Comparison of ENCODE assay signal across 21 mouse cellular contexts in the genomic region with DNA sequence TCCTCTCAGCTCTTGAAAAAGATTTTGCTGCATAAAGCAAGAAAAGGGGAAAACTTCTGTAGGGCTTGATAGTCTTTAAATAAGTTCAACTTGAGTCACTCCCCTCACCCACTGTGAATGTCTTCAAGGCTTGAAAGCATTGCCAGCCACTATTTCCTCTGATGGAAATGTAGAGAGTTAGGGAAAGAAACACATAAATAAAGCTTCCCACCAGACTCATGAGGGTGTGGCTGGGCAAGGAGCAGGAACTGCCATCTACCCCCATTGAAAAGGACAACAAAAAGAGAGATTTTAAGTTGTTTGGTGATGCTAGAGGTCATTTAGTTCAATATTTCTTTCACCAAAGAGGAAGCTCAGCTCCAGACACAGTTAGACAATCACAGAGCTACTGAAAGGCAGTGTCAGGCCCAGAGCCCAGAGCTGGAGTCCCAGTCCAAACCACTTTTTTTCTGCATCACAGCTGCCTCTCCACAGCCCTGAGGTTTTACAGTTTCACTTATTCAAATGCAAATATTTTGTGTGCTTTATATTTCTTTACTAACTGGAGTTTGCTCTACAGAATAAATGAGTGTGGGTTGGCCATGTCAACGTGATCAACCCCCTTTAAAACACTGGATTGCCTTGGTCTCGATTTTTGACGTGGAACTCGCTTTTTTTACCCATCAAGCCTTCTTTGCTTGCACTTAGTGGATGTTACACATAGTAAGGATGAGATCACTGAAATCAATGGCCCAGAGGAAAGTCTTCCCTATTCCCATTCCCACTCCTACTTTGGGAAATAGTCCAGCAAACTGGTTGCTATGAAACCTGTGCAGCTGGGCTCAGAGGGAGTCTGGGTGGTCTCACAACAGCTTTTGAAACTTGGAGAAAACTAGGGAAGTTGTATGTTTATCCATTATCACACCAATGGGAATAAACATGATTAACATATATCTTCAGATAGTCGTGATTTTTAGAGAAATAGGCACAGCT. TPM values are rescaled to one million over a fixed set of nuclear protein-coding genes. Genes with fewer than 3 reads are reported as not detected.
A peak's percentile ranks its signal among the peaks of the same experiment; 100 is the strongest.
DNase-seq lines count a peak whose midpoint lies in the region; ATAC-seq and TF ChIP-seq lines count a peak whose summit lies in the region.
"Had no signal": no experiment of that assay in that cellular context is flagged by ENCODE, and none has a peak within 500 bp of the region (broad histone marks: within the 10 kb centered on the region; RNA-seq: fewer than 3 reads in every experiment).

No protein-coding gene starts in this region.

- H3K4me1 ChIP-seq in midbrain, embryonic 16.5 days (ENCODE audit: control insufficient read depth, insufficient read depth, low read length): no peaks in the 10 kb centered on the region
- no peaks in the 10 kb centered on the region for H3K4me1 ChIP-seq in midbrain, embryonic 13.5 days (replicated peaks)
- no peaks in the 10 kb centered on the region for H3K4me1 ChIP-seq in neural tube, embryonic 15.5 days
- H3K4me1 ChIP-seq: heart, embryonic 15.5 days; liver, embryonic 12.5 days; lung, embryonic 15.5 days had no signal

- no peak overlapping the region for H3K4me2 ChIP-seq in midbrain, embryonic 16.5 days (ENCODE audit: low read length)
- no peak overlapping the region for H3K4me2 ChIP-seq in midbrain, embryonic 13.5 days (replicated peaks)
- H3K4me2 ChIP-seq in neural tube, embryonic 15.5 days: no peak overlapping the region
- H3K4me2 ChIP-seq: heart, embryonic 15.5 days; liver, embryonic 12.5 days; lung, embryonic 15.5 days had no signal

- peak overlapping the region; percentile 40 for H3K27ac ChIP-seq in gastrocnemius, adult 2 months
- H3K27ac ChIP-seq in midbrain, embryonic 16.5 days (ENCODE audit: low read length): no peak overlapping the region
- H3K27ac ChIP-seq in midbrain, embryonic 13.5 days: no peak overlapping the region; the same call in 1 of the 2 replicates
- H3K27ac ChIP-seq in neural tube, embryonic 15.5 days (replicated peaks): peak overlapping the region; percentile 41; the same call in 1 of the 2 replicates
- H3K27ac ChIP-seq: heart, adult 2 months; heart, embryonic 15.5 days; liver, embryonic 12.5 days; lung, embryonic 15.5 days had no signal

- H3K36me3 ChIP-seq in midbrain, embryonic 16.5 days (ENCODE audit: control insufficient read depth, insufficient read depth, low read length): no peaks in the 10 kb centered on the region
- H3K36me3 ChIP-seq in midbrain, embryonic 13.5 days: no peaks in the 10 kb centered on the region
- no peaks in the 10 kb centered on the region for H3K36me3 ChIP-seq in neural tube, embryonic 15.5 days
- H3K36me3 ChIP-seq: heart, embryonic 15.5 days; liver, embryonic 12.5 days; lung, embryonic 15.5 days had no signal

- ATAC-seq in midbrain, embryonic 16.5 days: peak; percentile 60; the same call in 1 of the 2 replicates
- ATAC-seq in midbrain, embryonic 13.5 days: no peak
- peak; percentile 82 for ATAC-seq in neural tube, embryonic 15.5 days (ENCODE audit: low FRiP score)
- ATAC-seq: activated CD4-positive, CD25-positive, alpha-beta regulatory T cell, adult 4 months; liver, embryonic 12.5 days had no signal

- WGBS in midbrain, embryonic 16.5 days: 67% methylated on average over 5 of the region's 5 CpGs
- WGBS in midbrain, embryonic 13.5 days: 72% methylated on average over 5 of the region's 5 CpGs
- 65% methylated on average over 5 of the region's 5 CpGs for WGBS in neural tube, embryonic 15.5 days

- no peak overlapping the region for H3K9ac ChIP-seq in midbrain, embryonic 16.5 days (ENCODE audit: low read depth, low read length)
- no peak overlapping the region for H3K9ac ChIP-seq in midbrain, embryonic 13.5 days (replicated peaks)
- no peak overlapping the region for H3K9ac ChIP-seq in neural tube, embryonic 15.5 days (replicated peaks)
- H3K9ac ChIP-seq: heart, embryonic 15.5 days; liver, embryonic 12.5 days; lung, embryonic 15.5 days had no signal

- H3K4me3 ChIP-seq in gastrocnemius, adult 2 months: no peak overlapping the region
- no peak overlapping the region for H3K4me3 ChIP-seq in midbrain, embryonic 16.5 days (ENCODE audit: low read depth, low read length)
- no peak overlapping the region for H3K4me3 ChIP-seq in midbrain, embryonic 13.5 days (replicated peaks)
- no peak overlapping the region for H3K4me3 ChIP-seq in neural tube, embryonic 15.5 days (replicated peaks)
- H3K4me3 ChIP-seq: heart, adult 2 months; heart, embryonic 15.5 days; liver, embryonic 12.5 days; lung, embryonic 15.5 days had no signal

- intact Hi-C loops in gastrocnemius, adult 2 months (cut with DNase I): no loop called here

- TF ChIP-seq CTCF in gastrocnemius, adult 2 months (IDR thresholded peaks at IDR 0.05): no peak

- no peaks in the 10 kb centered on the region for H3K27me3 ChIP-seq in midbrain, embryonic 16.5 days (ENCODE audit: control insufficient read depth, insufficient read depth, low read depth, low read length)
- H3K27me3 ChIP-seq in midbrain, embryonic 13.5 days: no peaks in the 10 kb centered on the region
- no peaks in the 10 kb centered on the region for H3K27me3 ChIP-seq in neural tube, embryonic 15.5 days (replicated peaks)
- H3K27me3 ChIP-seq: heart, embryonic 15.5 days; liver, embryonic 12.5 days; lung, embryonic 15.5 days had no signal

- no peak for DNase-seq in gastrocnemius, adult 2 months
- no peak for DNase-seq in gastrocnemius, postnatal 25 days
- DNase-seq in R1 (ENCODE audit: low read depth, low spot score): peak; percentile 39
- DNase-seq in liver: no peak
- DNase-seq: adrenal gland, postnatal 36 days; B cell, adult 2 months; cerebellum, adult 18-20 months; cerebellum, postnatal 25 days; gastrocnemius, postnatal 14 days; heart, adult 2 months; heart, postnatal 4 days; kidney, adult 11 months; lung, postnatal 4 days; right cerebral cortex, postnatal 25 days had no signal

- no peaks in the 10 kb centered on the region for H3K9me3 ChIP-seq in midbrain, embryonic 16.5 days (replicated peaks; ENCODE audit: control insufficient read depth, low read length, poor library complexity, severe bottlenecking)
- H3K9me3 ChIP-seq in midbrain, embryonic 13.5 days: no peaks in the 10 kb centered on the region
- H3K9me3 ChIP-seq in neural tube, embryonic 15.5 days (replicated peaks): no peaks in the 10 kb centered on the region
- H3K9me3 ChIP-seq: heart, embryonic 15.5 days; liver, embryonic 12.5 days; lung, embryonic 15.5 days had no signal

RNA-seq across cellular contexts. Expression of a gene that starts 26.6 kb away (rescaled TPM):
- 1 to 10 TPM; 2.3 to 3.5 TPM for total RNA-seq in gastrocnemius, adult 2 months (2021)
- 1 to 10 TPM; 2.2 to 3.6 TPM for total RNA-seq in gastrocnemius, postnatal 25 days (2021)
- polyA plus RNA-seq in midbrain, embryonic 16.5 days (2015; fragmentation: Nextera tagmentation; extraction: Ambion mirVana): 22.4 and 32.1 TPM in 2 replicates
- 39.6 and 43.3 TPM in 2 replicates for polyA plus RNA-seq in midbrain, embryonic 13.5 days (2015; fragmentation: Nextera tagmentation; extraction: Ambion mirVana)
- polyA plus RNA-seq in neural tube, embryonic 15.5 days (2015; fragmentation: Nextera tagmentation; extraction: Ambion mirVana): 33.2 and 36.0 TPM in 2 replicates

Comparison
In these comparisons a context has a peak if more than half of its experiments do, and no peak if none do; other contexts are left out.
1. H3K27ac ChIP-seq: peak in gastrocnemius, adult 2 months (single experiment) and neural tube, embryonic 15.5 days (single experiment); none in midbrain, embryonic 16.5 days (single experiment) and midbrain, embryonic 13.5 days (single experiment).